Mouse (Mus musculus): ENCODE data around the gene Prkcz. TPM values are rescaled to one million over a fixed set of nuclear protein-coding genes. Genes with fewer than 3 reads are reported as not detected.
A peak's percentile ranks its signal among the peaks of the same experiment; 100 is the strongest.

The Prkcz gene
- polyA plus RNA-seq, 1 experiment from 2014 or later, result 6.3 TPM

GRCm38 (mm10) chr4:155221599-155222551, 139.3 kb downstream of the Prkcz start:
- peak overlapping the region; percentile 98 for H3K9ac ChIP-seq
- WGBS, result under 1% methylated on average over 62 of the region's 93 CpGs
- H3K27me3 ChIP-seq, result no peaks in the 10 kb centered on the region
- H3K27ac ChIP-seq, result peak overlapping the region; percentile 81
- no peaks in the 10 kb centered on the region for H3K36me3 ChIP-seq
- peak overlapping the region; percentile 89 for H3K4me2 ChIP-seq
- ATAC-seq (replicated peaks; ENCODE audit: insufficient number of reproducible peaks, insufficient read depth, low FRiP score, low read depth), result no peak
- peak overlapping the region; percentile 91 for H3K4me3 ChIP-seq
- H3K4me1 ChIP-seq (replicated peaks), result peaks cover 48% of the 10 kb centered on the region
- no peaks in the 10 kb centered on the region for H3K9me3 ChIP-seq (replicated peaks)

- Histone ChIP-seq H3K4me1 (replicated peaks) (peaks cover 55% of the 10 kb centered on the region), H3K4me3 (peak overlapping the region; percentile 91), H3K9me3 (replicated peaks) (no peaks in the 10 kb centered on the region), H3K9ac (peak overlapping the region; percentile 98), H3K27me3 (no peaks in the 10 kb centered on the region), H3K4me2 (peak overlapping the region; percentile 89), H3K36me3 (no peaks in the 10 kb centered on the region), H3K27ac (peak overlapping the region; percentile 81)
- under 1% methylated on average over 7 of the region's 7 CpGs for WGBS
- no peak for ATAC-seq (replicated peaks; ENCODE audit: insufficient number of reproducible peaks, insufficient read depth, low FRiP score, low read depth)
Observed at GRCm38 (mm10) chr4:155221106-155221505, 140.1 kb downstream of the Prkcz start.

GRCm38 (mm10) chr4:155220213-155221100, 140.7 kb downstream of the Prkcz start:
- Histone ChIP-seq H3K27ac (peak overlapping the region; percentile 81), H3K4me3 (peak overlapping the region; percentile 91), H3K4me1 (replicated peaks) (peaks cover 62% of the 10 kb centered on the region), H3K4me2 (peak overlapping the region; percentile 89), H3K27me3 (no peaks in the 10 kb centered on the region), H3K36me3 (no peaks in the 10 kb centered on the region), H3K9ac (peak overlapping the region; percentile 98), H3K9me3 (replicated peaks) (no peaks in the 10 kb centered on the region)
- 6% methylated on average over 14 of the region's 14 CpGs for WGBS
- no peak for ATAC-seq (replicated peaks; ENCODE audit: insufficient number of reproducible peaks, insufficient read depth, low FRiP score, low read depth)

- H3K4me2 ChIP-seq, result peak overlapping the region; percentile 89
- H3K9ac ChIP-seq, result peak overlapping the region; percentile 98
- H3K36me3 ChIP-seq, result no peaks in the 10 kb centered on the region
- H3K27ac ChIP-seq, result peak overlapping the region; percentile 81
- no peak for ATAC-seq (replicated peaks; ENCODE audit: insufficient number of reproducible peaks, insufficient read depth, low FRiP score, low read depth)
- WGBS, result 39% methylated on average over 12 of the region's 12 CpGs
- H3K4me1 ChIP-seq (replicated peaks), result peaks cover 71% of the 10 kb centered on the region
- peak overlapping the region; percentile 91 for H3K4me3 ChIP-seq
- no peaks in the 10 kb centered on the region for H3K9me3 ChIP-seq (replicated peaks)
- no peaks in the 10 kb centered on the region for H3K27me3 ChIP-seq
Observed at GRCm38 (mm10) chr4:155219271-155220212, 141.6 kb downstream of the Prkcz start.

- peak overlapping the region; percentile 91 for H3K4me3 ChIP-seq
- H3K27ac ChIP-seq, result 0 out of 2 replicates have a peak overlapping the region, but pooled peaks have one; percentile 35
- whole genome bisulfite sequencing, result 60% methylated on average over 9 of the region's 9 CpGs
- H3K36me3 ChIP-seq, result no peaks in the 10 kb centered on the region
- H3K4me1 ChIP-seq (replicated peaks), result peaks cover 76% of the 10 kb centered on the region
- ATAC-seq (replicated peaks; ENCODE audit: insufficient number of reproducible peaks, insufficient read depth, low FRiP score, low read depth), result no peak
- no peaks in the 10 kb centered on the region for H3K27me3 ChIP-seq
- no peak overlapping the region for H3K9ac ChIP-seq
- no peaks in the 10 kb centered on the region for H3K9me3 ChIP-seq (replicated peaks)
- peak overlapping the region; percentile 89 for H3K4me2 ChIP-seq
Observed at GRCm38 (mm10) chr4:155218104-155218732, 142.9 kb downstream of the Prkcz start.

GRCm38 (mm10) chr4:155217241-155218103, 143.7 kb downstream of the Prkcz start:
- Histone ChIP-seq H3K9me3 (replicated peaks) (no peaks in the 10 kb centered on the region), H3K27ac (peak overlapping the region; percentile 77; the same call in 1 of the 2 replicates), H3K27me3 (no peaks in the 10 kb centered on the region), H3K36me3 (no peaks in the 10 kb centered on the region), H3K4me2 (peak overlapping the region; percentile 89), H3K9ac (no peak overlapping the region), H3K4me3 (peak overlapping the region; percentile 91; the same call in 1 of the 2 replicates), H3K4me1 (replicated peaks) (peaks cover 83% of the 10 kb centered on the region)
- no peak for ATAC-seq (replicated peaks; ENCODE audit: insufficient number of reproducible peaks, insufficient read depth, low FRiP score, low read depth)
- WGBS, result 42% methylated on average over 12 of the region's 12 CpGs

GRCm38 (mm10) chr4:155215773-155216630, 145.2 kb downstream of the Prkcz start:
- Histone ChIP-seq H3K4me3 (0 out of 2 replicates have a peak overlapping the region, but pooled peaks have one; percentile 3), H3K4me2 (peak overlapping the region; percentile 89), H3K4me1 (replicated peaks) (peaks cover 92% of the 10 kb centered on the region), H3K9me3 (replicated peaks) (no peaks in the 10 kb centered on the region), H3K27me3 (no peaks in the 10 kb centered on the region), H3K27ac (peak overlapping the region; percentile 77), H3K36me3 (no peaks in the 10 kb centered on the region), H3K9ac (peak overlapping the region; percentile 0; the same call in 1 of the 2 replicates)
- no peak for ATAC-seq (replicated peaks; ENCODE audit: insufficient number of reproducible peaks, insufficient read depth, low FRiP score, low read depth)
- 27% methylated on average over 12 of the region's 12 CpGs for WGBS

GRCm38 (mm10) chr4:155215203-155215602, 146.0 kb downstream of the Prkcz start:
- peak overlapping the region; percentile 77 for H3K27ac ChIP-seq
- H3K27me3 ChIP-seq, result no peaks in the 10 kb centered on the region
- 0 out of 2 replicates have a peak overlapping the region, but pooled peaks have one; percentile 3 for H3K4me3 ChIP-seq
- H3K36me3 ChIP-seq, result no peaks in the 10 kb centered on the region
- no peak for ATAC-seq (replicated peaks; ENCODE audit: insufficient number of reproducible peaks, insufficient read depth, low FRiP score, low read depth)
- H3K4me2 ChIP-seq, result peak overlapping the region; percentile 89
- 36% methylated on average over 9 of the region's 9 CpGs for WGBS
- H3K9me3 ChIP-seq (replicated peaks), result no peaks in the 10 kb centered on the region
- H3K4me1 ChIP-seq (replicated peaks), result peaks cover 94% of the 10 kb centered on the region
- H3K9ac ChIP-seq, result no peak overlapping the region

- 73% methylated on average over 10 of the region's 10 CpGs for WGBS
- Histone ChIP-seq H3K9me3 (replicated peaks) (no peaks in the 10 kb centered on the region), H3K36me3 (no peaks in the 10 kb centered on the region), H3K4me2 (peak overlapping the region; percentile 89), H3K4me3 (no peak overlapping the region), H3K4me1 (replicated peaks) (peaks cover 94% of the 10 kb centered on the region), H3K9ac (no peak overlapping the region), H3K27ac (peak overlapping the region; percentile 77; the same call in 1 of the 2 replicates), H3K27me3 (no peaks in the 10 kb centered on the region)
- no peak for ATAC-seq (replicated peaks; ENCODE audit: insufficient number of reproducible peaks, insufficient read depth, low FRiP score, low read depth)
Observed at GRCm38 (mm10) chr4:155214793-155215192, 146.4 kb downstream of the Prkcz start.
